Mouse (Mus musculus) ES-E14 (cell line): Measurements from ENCODE around the gene Tnfrsf22.

Experiments used
- CHD2 ChIP-seq: IDR thresholded peaks from 2 replicates; pipeline ENCODE4 v1.6.1; 2014; ENCODE audit warnings: mild to moderate bottlenecking, low read depth, low read length, inconsistent platforms
- HCFC1 ChIP-seq: IDR thresholded peaks from 2 replicates; pipeline ENCODE4 v1.6.1; 2012; ENCODE audit warnings: low read length, inconsistent platforms, borderline replicate concordance; ENCODE audit not compliant: insufficient read depth
- MAFK ChIP-seq: IDR thresholded peaks from 2 replicates; pipeline ENCODE4 v1.6.1; 2014; ENCODE audit warnings: mild to moderate bottlenecking, low read depth, low read length, inconsistent platforms; ENCODE audit not compliant: insufficient read depth
- ZC3H11A ChIP-seq: IDR thresholded peaks from 2 replicates; pipeline ENCODE4 v1.6.1; 2012; ENCODE audit warnings: low read depth, mild to moderate bottlenecking, inconsistent platforms, low read length, borderline replicate concordance
- ZNF384 ChIP-seq: IDR thresholded peaks from 2 replicates; pipeline ENCODE4 v1.6.1; 2012; ENCODE audit warnings: low read depth, low read length, inconsistent platforms

GRCm38 (mm10) chr7:143663470-143663869 is 14.0 kb upstream of the Tnfrsf22 start:
- TF ChIP-seq CHD2 (no peak), ZC3H11A (no peak), ZNF384 (no peak), MAFK (no peak), HCFC1 (no peak)
